Mouse (Mus musculus) hindbrain, embryonic 11.5 days (tissue): Measurements from ENCODE around the gene Gria1. TPM values are rescaled to one million over a fixed set of nuclear protein-coding genes. Genes with fewer than 3 reads are reported as not detected.

Experiments used
- ATAC-seq: fragments of 200-750 bp; cut with Nextera tagmentation; 2 replicates; pipeline ENCODE4 v1.8.0; 2017; ENCODE audit warnings: mild to moderate bottlenecking, moderate TSS enrichment, moderate library complexity; ENCODE audit not compliant: low FRiP score
- DNase-seq: peaks from one replicate; pipeline ENCODE4 v3.0.0-alpha.2; 2015; ENCODE audit warnings: low spot score
- H3K27ac ChIP-seq: fragments of 300-500 bp; sonication (generic); 2 replicates; pipeline ENCODE4 v1.5.1; 2014; ENCODE audit warnings: mild to moderate bottlenecking, low read depth, low read length
- H3K27me3 ChIP-seq: fragments of 300-500 bp; sonication (generic); 2 replicates; pipeline ENCODE4 v1.6.1; 2014; ENCODE audit warnings: mild to moderate bottlenecking, low read length, moderate library complexity, mixed read lengths; ENCODE audit not compliant: control insufficient read depth, insufficient read depth
- H3K36me3 ChIP-seq: fragments of 300-500 bp; sonication (generic); 2 replicates; pipeline ENCODE4 v1.6.1; 2014; ENCODE audit warnings: mild to moderate bottlenecking, low read length, moderate library complexity, mixed read lengths; ENCODE audit not compliant: control insufficient read depth, insufficient read depth
- H3K4me1 ChIP-seq: fragments of 300-500 bp; sonication (generic); replicated peaks from 2 replicates; pipeline ENCODE4 v1.6.1; 2014; ENCODE audit warnings: low read length, mixed read lengths; ENCODE audit not compliant: control insufficient read depth, insufficient read depth
- H3K4me2 ChIP-seq: fragments of 300-500 bp; sonication (generic); replicated peaks from 2 replicates; pipeline ENCODE4 v1.6.1; 2014; ENCODE audit warnings: mild to moderate bottlenecking, low read depth, low read length
- H3K4me3 ChIP-seq: fragments of 300-500 bp; sonication (generic); 2 replicates; pipeline ENCODE4 v1.5.1; 2014; ENCODE audit warnings: low read depth, low read length
- H3K9ac ChIP-seq: fragments of 300-500 bp; sonication (generic); 2 replicates; pipeline ENCODE4 v1.6.1; 2014; ENCODE audit warnings: low read depth, low read length
- H3K9me3 ChIP-seq: fragments of 300-500 bp; sonication (generic); 2 replicates; pipeline ENCODE4 v1.6.1; 2016; ENCODE audit warnings: low read length; ENCODE audit not compliant: control insufficient read depth
- WGBS: fragments of 180-500 bp; shearing (Covaris S2); extraction: QIAGEN DNeasy Blood & Tissue Kit; methylation state at CpG from one replicate; pipeline ENCODE4 v1.1.7; 2014; 5-methylcytosine and 5-hydroxymethylcytosine counted together
- polyA plus RNA-seq: library from polyadenylated mRNA; unstranded; fragments of >200 nt; fragmentation: Nextera tagmentation; extraction: Ambion mirVana; gene quantifications from 2 replicates; pipeline ENCODE4 v1.2.1, GENCODE M21; 2014

The Gria1 gene
- polyA plus RNA-seq, result 2.1 and 2.8 TPM in 2 replicates

DNA sequence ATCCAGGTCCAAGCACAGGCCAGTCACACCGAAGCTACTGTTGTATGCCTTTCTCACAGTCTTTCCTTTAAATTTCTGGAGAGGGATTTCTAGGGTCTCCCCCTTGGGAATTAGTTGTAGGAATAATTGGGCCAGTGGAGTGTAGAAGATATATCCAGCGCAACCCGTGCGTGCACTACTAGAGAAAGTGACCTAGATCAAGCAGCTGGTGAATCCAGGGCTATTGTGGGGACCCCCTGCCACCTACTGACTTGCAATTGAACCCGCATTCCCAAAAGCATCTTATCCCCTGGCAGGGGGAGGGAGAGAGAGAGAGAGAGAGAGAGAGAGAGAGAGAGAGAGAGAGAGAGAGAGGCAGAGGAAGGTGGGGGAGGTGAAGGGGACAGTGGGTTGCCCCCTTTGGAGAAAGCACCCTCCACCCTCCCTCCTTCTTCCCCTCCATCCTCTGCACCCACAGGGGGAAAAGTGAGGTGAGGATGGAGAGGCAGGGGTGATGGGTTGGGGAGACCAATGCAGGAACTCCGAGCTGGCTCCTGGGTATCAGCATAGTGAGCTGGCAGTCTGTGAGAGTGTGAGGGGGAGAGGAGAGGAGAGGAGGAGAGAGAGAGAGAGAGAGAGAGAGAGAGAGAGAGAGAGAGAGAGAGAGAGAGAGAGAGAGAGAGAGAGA, at the start of gene Gria1:
Gene Gria1 (plus strand): TSS at position 364 of the 667 bp plus-strand sequence.
- peak within 1 kb of the TSS; percentile 56 for H3K9ac ChIP-seq
- no peaks in the 10 kb centered on the region for H3K4me1 ChIP-seq
- H3K27ac ChIP-seq, result no peak within 1 kb of the TSS
- H3K4me3 ChIP-seq, result peak within 1 kb of the TSS; percentile 12
- no peaks in the 10 kb centered on the region for H3K27me3 ChIP-seq
- no peaks in the 10 kb centered on the region for H3K9me3 ChIP-seq
- H3K36me3 ChIP-seq, result no peaks in the 10 kb centered on the region
- DNase-seq (no peak), ATAC-seq (no peak)
- 21% methylated on average over 6 of the region's 6 CpGs for WGBS
- peak within 1 kb of the TSS; percentile 38 for H3K4me2 ChIP-seq

DNA sequence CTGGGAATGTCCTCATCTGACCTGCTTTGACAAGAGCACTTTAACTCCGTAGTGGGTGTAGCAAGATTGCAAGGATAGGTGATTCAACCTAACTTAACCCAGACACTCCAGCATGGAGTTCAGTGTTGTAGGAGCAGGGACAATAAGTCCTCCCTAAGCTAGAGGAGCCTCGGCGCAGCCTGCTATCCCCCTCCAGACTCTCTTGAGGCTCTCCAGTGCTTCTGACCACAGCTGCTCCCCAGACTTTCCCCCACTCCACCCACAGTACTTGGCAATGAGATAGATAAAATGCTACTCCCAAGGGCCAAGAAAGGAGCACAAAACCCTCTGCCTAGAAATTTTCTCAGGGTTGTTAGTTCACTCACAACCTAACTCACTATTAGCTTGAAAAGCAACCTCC, 49.4 kb upstream of the Gria1 start:
- no peak for ATAC-seq
- H3K9ac ChIP-seq, result no peak overlapping the region
- WGBS, result 95% methylated on average over 3 of the region's 3 CpGs

DNA sequence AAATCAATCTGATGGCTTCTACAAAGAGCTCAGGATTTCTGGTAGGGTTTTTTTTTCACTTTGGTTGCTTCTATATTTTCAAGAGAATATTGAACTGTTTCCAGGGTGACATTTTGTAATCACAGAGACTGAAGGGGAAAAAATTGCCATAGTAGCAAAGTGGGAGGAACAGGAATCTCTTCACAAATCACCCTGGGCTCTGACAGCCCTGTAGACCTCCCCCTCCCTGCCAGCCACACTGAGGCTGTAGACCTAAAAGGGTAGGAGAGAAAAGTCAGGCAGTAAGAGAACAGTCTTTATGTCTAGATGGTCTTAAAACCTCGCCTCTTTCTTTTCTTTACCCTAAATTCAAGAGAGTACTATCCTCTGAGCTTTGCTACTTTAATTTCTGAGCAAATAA, 38.4 kb upstream of the Gria1 start:
- no peak overlapping the region for H3K4me3 ChIP-seq
- 59% methylated on average over 1 of the region's 1 CpGs for WGBS
- H3K36me3 ChIP-seq, result no peaks in the 10 kb centered on the region
- no peaks in the 10 kb centered on the region for H3K9me3 ChIP-seq
- no peaks in the 10 kb centered on the region for H3K27me3 ChIP-seq
- H3K4me1 ChIP-seq, result no peaks in the 10 kb centered on the region
- no peak overlapping the region for H3K4me2 ChIP-seq
- ATAC-seq (no peak), DNase-seq (peak; percentile 13)
- H3K27ac ChIP-seq, result no peak overlapping the region
- no peak overlapping the region for H3K9ac ChIP-seq

More for the DNA sequence above, 49.4 kb upstream of the Gria1 start:
- DNase-seq, result no peak
- Histone ChIP-seq H3K4me3 (no peak overlapping the region), H3K4me1 (no peaks in the 10 kb centered on the region), H3K36me3 (no peaks in the 10 kb centered on the region), H3K27ac (no peak overlapping the region), H3K27me3 (no peaks in the 10 kb centered on the region), H3K4me2 (no peak overlapping the region), H3K9me3 (no peaks in the 10 kb centered on the region)

DNA sequence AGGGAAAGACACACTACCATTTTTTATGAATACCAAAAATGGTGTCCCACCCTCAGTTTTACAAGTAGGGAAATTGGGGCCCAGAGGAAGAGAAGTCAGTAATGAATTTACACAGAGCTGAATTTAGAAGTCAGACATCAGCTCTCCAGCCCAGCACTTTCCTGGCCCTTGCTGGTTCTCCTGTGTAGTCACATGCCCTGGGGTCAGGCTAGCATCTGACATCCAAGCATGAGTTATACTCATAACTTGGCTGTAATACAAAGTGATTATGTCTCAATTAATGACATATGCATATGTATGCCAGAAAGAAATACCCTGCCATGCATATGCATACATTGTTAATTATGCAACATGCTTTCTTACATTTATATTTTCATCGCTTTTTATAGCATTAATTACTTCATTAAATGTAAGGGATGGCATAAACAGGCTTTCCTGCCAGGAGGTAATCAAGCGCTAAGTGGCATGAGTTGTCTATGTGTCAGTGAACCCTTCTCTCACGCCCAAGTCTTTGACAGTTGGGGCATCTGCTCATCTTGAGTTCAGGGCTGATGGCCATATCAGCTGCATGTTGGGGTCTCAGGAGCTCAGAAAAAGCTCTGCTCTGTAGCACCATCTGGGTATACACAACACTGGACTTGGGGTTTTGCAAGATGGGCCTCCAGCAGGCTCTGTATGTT, 26.7 kb upstream of the Gria1 start:
- Histone ChIP-seq H3K27me3 (no peaks in the 10 kb centered on the region), H3K4me1 (no peaks in the 10 kb centered on the region), H3K9ac (no peak overlapping the region), H3K9me3 (no peaks in the 10 kb centered on the region), H3K4me3 (no peak overlapping the region), H3K4me2 (no peak overlapping the region), H3K27ac (no peak overlapping the region), H3K36me3 (no peaks in the 10 kb centered on the region)
- DNase-seq, result no peak
- ATAC-seq, result no peak
- WGBS, result 88% methylated on average over 3 of the region's 3 CpGs

DNA sequence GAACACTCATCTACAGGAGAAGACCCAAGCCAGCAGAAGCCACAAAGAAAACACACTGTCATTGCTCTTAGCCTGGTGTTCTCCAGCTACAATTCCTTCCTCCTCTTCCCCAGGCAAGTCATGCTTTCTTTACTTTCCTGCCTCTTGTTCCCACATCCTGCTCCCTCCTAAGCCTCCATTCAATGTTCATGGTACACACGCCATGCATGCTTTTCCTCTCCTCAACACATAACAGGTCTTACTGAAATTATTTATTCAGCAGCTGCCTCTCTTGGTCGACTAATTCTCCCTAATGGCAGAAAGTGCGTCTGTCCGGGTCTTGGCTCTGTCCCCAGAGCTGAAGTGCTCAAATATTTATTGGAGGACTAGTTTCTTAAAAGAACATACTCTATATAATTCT, 25.7 kb upstream of the Gria1 start:
- Histone ChIP-seq H3K4me1 (no peaks in the 10 kb centered on the region), H3K27me3 (no peaks in the 10 kb centered on the region), H3K9ac (no peak overlapping the region), H3K36me3 (no peaks in the 10 kb centered on the region), H3K27ac (no peak overlapping the region), H3K9me3 (no peaks in the 10 kb centered on the region), H3K4me3 (no peak overlapping the region), H3K4me2 (no peak overlapping the region)
- 86% methylated on average over 4 of the region's 4 CpGs for WGBS
- no peak for DNase-seq
- no peak for ATAC-seq

DNA sequence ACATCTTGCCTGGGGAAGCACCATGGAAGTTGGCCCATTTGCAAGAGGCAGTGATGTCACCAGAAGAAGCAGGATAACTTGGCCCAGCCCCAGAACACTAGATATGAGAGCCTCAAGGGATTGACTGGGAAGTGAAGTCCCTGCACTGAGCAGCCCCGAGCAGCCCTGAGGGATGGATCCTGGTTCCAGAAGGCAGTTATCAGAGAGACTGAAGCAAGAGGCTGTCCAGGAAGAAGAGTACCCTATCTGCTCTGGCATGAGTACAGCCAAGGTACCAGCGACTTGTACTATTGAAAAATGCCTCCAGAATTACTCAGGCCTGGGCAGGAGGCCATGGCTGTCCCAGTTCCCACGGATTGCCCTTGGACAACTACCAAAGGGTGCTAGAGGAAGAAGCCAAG, 11.6 kb upstream of the Gria1 start:
- no peak overlapping the region for H3K27ac ChIP-seq
- WGBS, result 80% methylated on average over 3 of the region's 3 CpGs
- no peak for ATAC-seq
- no peak overlapping the region for H3K4me2 ChIP-seq
- no peaks in the 10 kb centered on the region for H3K9me3 ChIP-seq
- no peak overlapping the region for H3K9ac ChIP-seq
- no peaks in the 10 kb centered on the region for H3K4me1 ChIP-seq
- no peaks in the 10 kb centered on the region for H3K36me3 ChIP-seq
- DNase-seq, result no peak
- H3K4me3 ChIP-seq, result no peak overlapping the region
- no peaks in the 10 kb centered on the region for H3K27me3 ChIP-seq

DNA sequence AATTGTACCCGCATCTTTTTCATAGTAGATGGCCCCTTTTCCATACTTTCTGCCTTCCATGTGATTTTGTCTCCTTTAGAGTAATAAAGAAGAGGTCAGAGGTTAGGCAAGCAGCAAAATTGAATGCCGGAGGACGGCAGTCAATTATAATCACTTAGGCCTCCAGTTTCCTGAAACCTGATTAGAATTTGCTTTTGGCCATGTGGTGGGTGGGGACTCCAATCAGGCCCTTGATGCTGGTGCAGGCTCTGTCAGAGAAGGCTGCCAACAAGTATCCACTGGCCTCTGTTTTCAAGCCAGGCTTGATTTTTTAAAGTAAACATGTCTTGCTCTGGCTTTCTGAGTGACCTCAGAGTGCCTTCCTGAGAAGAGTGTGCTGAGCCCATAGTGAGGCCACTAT, 6.6 kb upstream of the Gria1 start:
- Histone ChIP-seq H3K4me3 (no peak overlapping the region), H3K9ac (no peak overlapping the region), H3K27me3 (no peaks in the 10 kb centered on the region), H3K36me3 (no peaks in the 10 kb centered on the region), H3K27ac (no peak overlapping the region), H3K4me1 (no peaks in the 10 kb centered on the region), H3K4me2 (no peak overlapping the region), H3K9me3 (no peaks in the 10 kb centered on the region)
- 30% methylated on average over 3 of the region's 3 CpGs for WGBS
- ATAC-seq (no peak), DNase-seq (no peak)

DNA sequence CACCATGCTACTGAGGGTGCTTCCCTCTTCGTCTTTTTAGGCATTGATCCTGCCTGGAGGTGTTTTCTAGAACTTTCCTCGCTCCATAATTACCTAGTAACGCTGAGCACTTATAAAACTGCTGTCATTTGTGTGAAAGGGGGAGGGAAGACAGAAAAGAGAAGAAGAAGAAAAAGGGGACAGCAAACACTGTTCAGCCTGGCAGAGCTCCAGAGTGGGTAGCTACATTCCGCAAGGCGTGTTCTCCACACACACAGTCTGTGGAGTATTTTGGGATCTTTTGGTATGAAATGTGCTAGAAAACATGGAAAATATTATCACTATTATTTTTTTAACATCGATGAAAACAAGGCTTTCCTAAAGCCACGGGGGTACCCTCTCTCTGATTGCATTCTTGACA, 5.8 kb upstream of the Gria1 start:
- Histone ChIP-seq H3K4me2 (no peak overlapping the region), H3K4me3 (no peak overlapping the region), H3K4me1 (no peaks in the 10 kb centered on the region), H3K27ac (no peak overlapping the region), H3K9ac (no peak overlapping the region), H3K36me3 (no peaks in the 10 kb centered on the region), H3K9me3 (no peaks in the 10 kb centered on the region), H3K27me3 (no peaks in the 10 kb centered on the region)
- no peak for DNase-seq
- 85% methylated on average over 7 of the region's 7 CpGs for WGBS
- no peak for ATAC-seq

DNA sequence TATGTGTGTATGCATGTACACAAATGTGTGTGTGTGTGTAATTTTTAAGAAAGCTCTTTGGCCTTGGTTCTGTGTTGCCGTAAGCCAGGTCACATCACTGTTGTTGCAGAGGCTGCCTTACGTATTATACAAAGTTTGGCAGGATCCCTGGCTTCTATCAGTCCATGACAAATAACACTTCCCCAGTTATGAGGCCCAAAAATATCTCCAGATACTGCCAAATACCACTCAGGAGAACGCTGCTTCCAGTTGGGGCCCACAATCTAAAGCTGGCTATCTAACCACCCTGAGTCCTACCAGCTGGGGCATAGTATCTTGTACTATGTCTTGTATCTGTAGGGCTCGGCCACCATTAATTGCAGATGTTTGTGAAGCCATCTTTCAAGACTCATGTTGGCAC, 3.4 kb upstream of the Gria1 start:
- Histone ChIP-seq H3K27ac (no peak overlapping the region), H3K4me1 (no peaks in the 10 kb centered on the region), H3K9ac (no peak overlapping the region), H3K9me3 (no peaks in the 10 kb centered on the region), H3K4me3 (no peak overlapping the region), H3K4me2 (no peak overlapping the region), H3K36me3 (no peaks in the 10 kb centered on the region), H3K27me3 (no peaks in the 10 kb centered on the region)
- WGBS, result 92% methylated on average over 4 of the region's 4 CpGs
- DNase-seq (no peak), ATAC-seq (no peak)
